Mouse (Mus musculus) thymus, adult 2 months (tissue): Measurements from ENCODE around the gene Gabrb3. TPM values are rescaled to one million over a fixed set of nuclear protein-coding genes. Genes with fewer than 3 reads are reported as not detected.

ENCODE experiments used
- DNase-seq: peaks from one replicate; pipeline ENCODE4 v3.0.0; 2021
- H3K27ac ChIP-seq: fragments of 200-500 bp; 2 replicates; pipeline ENCODE4 v1.5.1; 2012; ENCODE audit warnings: low read length, control low read depth; ENCODE audit not compliant: control insufficient read depth, insufficient read depth
- H3K27me3 ChIP-seq: fragments of 200-500 bp; 2 replicates; pipeline ENCODE4 v1.6.1; 2012; ENCODE audit warnings: mild to moderate bottlenecking, low read length, moderate library complexity, mixed read lengths; ENCODE audit not compliant: control insufficient read depth, insufficient read depth
- H3K36me3 ChIP-seq: fragments of 200-500 bp; 2 replicates; pipeline ENCODE4 v1.6.1; 2012; ENCODE audit warnings: mild to moderate bottlenecking, low read length, moderate library complexity; ENCODE audit not compliant: control insufficient read depth, insufficient read depth
- H3K4me1 ChIP-seq: fragments of 200-500 bp; replicated peaks from 2 replicates; pipeline ENCODE4 v1.6.1; 2012; ENCODE audit warnings: low read length; ENCODE audit not compliant: control insufficient read depth, insufficient read depth
- H3K4me3 ChIP-seq: fragments of 200-500 bp; 2 replicates; pipeline ENCODE4 v1.5.1; 2012; ENCODE audit warnings: mild to moderate bottlenecking, low read length, control low read depth, moderate library complexity; ENCODE audit not compliant: control insufficient read depth, insufficient read depth
- CTCF ChIP-seq: fragments of 200-500 bp; IDR thresholded peaks from 2 replicates; pipeline ENCODE4 v1.5.1; 2012; ENCODE audit warnings: mild to moderate bottlenecking, control low read depth, low read length, moderate library complexity, borderline replicate concordance; ENCODE audit not compliant: control insufficient read depth, poor library complexity, insufficient read depth; ENCODE audit errors: extremely low read depth
- POLR2A ChIP-seq: fragments of 200-500 bp; IDR thresholded peaks from 2 replicates; pipeline ENCODE4 v1.6.1; 2012; ENCODE audit warnings: mild to moderate bottlenecking, low read length, control low read depth, moderate library complexity; ENCODE audit not compliant: control insufficient read depth, poor library complexity, insufficient read depth; ENCODE audit errors: extremely low read depth
- WGBS: fragments of 180-500 bp; shearing (Covaris S2); methylation state at CpG from one replicate; pipeline ENCODE4 v1.1.7; 2018; 5-methylcytosine and 5-hydroxymethylcytosine counted together
- polyA plus RNA-seq: library from polyadenylated mRNA; depleted of rRNA; stranded (reverse); fragments of >200 nt; gene quantifications from 2 replicates; pipeline ENCODE4 v1.2.3, GENCODE M21; 2012; rRNA removed

The Gabrb3 gene
- polyA plus RNA-seq, 1 experiment = 0.07 TPM

DNA sequence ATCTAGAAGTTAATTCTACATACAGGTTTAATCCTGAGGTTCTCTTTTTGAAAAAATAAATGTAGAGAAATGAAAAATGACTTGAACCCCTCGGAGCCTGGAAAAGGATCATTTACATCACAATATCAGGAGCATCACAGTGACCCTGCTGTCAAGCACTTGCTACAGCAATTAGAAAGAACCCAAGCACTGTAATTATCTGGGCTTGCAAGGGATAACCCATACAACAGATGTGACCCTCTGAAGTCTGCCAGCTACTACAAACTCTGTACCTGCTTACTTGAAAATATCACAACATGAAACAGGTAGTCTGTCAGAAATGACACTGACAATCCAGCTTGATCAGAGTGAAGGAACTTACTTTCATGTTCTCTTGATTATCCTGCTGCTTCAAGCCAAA lies 394.2 kb downstream of the Gabrb3 start:
- no peak for DNase-seq
- TF ChIP-seq CTCF (no peak), POLR2A (no peak)
- no peak overlapping the region for H3K27ac ChIP-seq
- H3K4me3 ChIP-seq = no peak overlapping the region
- 88% methylated on average over 1 of the region's 1 CpGs for WGBS
- H3K4me1 ChIP-seq = no peaks in the 10 kb centered on the region
- no peaks in the 10 kb centered on the region for H3K36me3 ChIP-seq
- H3K27me3 ChIP-seq = no peaks in the 10 kb centered on the region

DNA sequence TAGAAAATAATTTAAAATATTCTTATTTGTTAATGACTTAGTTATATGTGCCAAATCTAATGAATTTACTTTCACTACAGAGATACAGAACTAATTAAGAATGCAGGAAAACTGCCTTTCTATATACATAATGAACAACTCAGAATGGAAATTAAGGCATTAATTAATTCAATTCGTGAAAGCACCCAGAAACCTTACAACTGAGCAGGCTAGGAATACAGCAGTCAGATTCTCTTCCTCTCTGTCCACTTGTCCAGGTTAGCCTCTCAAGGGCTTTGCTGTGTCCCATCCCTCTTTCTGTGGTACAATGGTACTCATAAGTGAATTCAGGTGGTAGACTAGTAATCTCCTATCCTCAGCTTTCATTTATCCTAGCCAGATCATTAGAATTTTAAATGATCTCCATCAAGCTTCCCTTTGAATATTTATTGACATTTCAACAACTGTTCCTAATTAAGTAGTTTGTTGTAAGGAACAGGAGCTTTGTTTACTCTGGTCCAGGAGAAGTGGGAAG lies 422.9 kb downstream of the Gabrb3 start:
- TF ChIP-seq CTCF (no peak), POLR2A (no peak)
- Histone ChIP-seq H3K27me3 (no peaks in the 10 kb centered on the region), H3K36me3 (no peaks in the 10 kb centered on the region), H3K4me1 (no peaks in the 10 kb centered on the region), H3K4me3 (no peak overlapping the region), H3K27ac (no peak overlapping the region)
- WGBS = 78% methylated on average over 1 of the region's 1 CpGs
- DNase-seq = no peak

DNA sequence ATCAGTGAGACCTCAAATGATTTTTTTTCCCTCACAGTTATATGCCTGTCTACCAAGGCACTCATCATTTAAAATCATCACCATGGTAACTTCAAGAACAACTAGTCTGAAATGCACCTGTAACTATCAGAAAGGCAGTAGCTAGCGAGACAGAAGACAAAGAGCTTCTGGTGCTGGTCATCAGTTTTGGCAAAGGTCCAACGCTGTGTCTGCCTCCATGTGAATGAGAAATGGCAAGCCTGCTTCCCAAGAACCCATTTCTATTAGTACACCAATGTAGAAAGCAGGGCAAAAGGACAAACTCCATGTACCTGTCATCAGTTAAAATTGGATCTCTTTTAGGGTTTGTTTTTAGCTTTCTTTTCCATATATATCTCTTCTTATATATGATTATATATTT lies 448.5 kb downstream of the Gabrb3 start:
- no peaks in the 10 kb centered on the region for H3K36me3 ChIP-seq
- TF ChIP-seq CTCF = no peak
- TF ChIP-seq POLR2A = no peak
- no peak overlapping the region for H3K4me3 ChIP-seq
- no peak overlapping the region for H3K27ac ChIP-seq
- H3K4me1 ChIP-seq = no peaks in the 10 kb centered on the region
- DNase-seq = no peak
- 69% methylated on average over 2 of the region's 2 CpGs for WGBS
- no peaks in the 10 kb centered on the region for H3K27me3 ChIP-seq

Other genes with a start within 250 kb of the Gabrb3 start
- gene Gabrg3, start 32.5 kb upstream of the Gabrb3 start, polyA plus RNA-seq = 0.15 and 0.20 TPM in 2 replicates
- gene Gabra5, start 90.4 kb downstream of the Gabrb3 start, polyA plus RNA-seq = 0.08 TPM in 1 of 2 replicates, not detected in the other